Mouse (Mus musculus): Measurements from ENCODE around the gene Chd3.

- TF ChIP-seq CTCF (conservative IDR thresholded peaks at IDR 0.05 in 1 of 2, IDR thresholded peaks at IDR 0.05 in 1 of 2; ENCODE audit: low read depth in 2 of 2, low read length in 2 of 2) (no peak), CHD1 (IDR thresholded peaks at IDR 0.05; ENCODE audit: low read depth, low read length) (no peak), JUND (conservative IDR thresholded peaks at IDR 0.05; ENCODE audit: low read depth, low read length) (no peak), NELFE (IDR thresholded peaks at IDR 0.05; ENCODE audit: low read depth, low read length) (no peak), MAZ (IDR thresholded peaks at IDR 0.05; ENCODE audit: low read depth, low read length) (no peak), EP300 (IDR thresholded peaks at IDR 0.05; ENCODE audit: low read length) (no peak), USF1 (IDR thresholded peaks at IDR 0.05; ENCODE audit: low read depth, low read length) (no peak), CHD2 (IDR thresholded peaks at IDR 0.05; ENCODE audit: low read length) (no peak), RCOR1 (conservative IDR thresholded peaks at IDR 0.05; ENCODE audit: low read depth, low read length) (no peak), HCFC1 (IDR thresholded peaks at IDR 0.05; ENCODE audit: low read depth, low read length) (no peak), SIN3A (IDR thresholded peaks at IDR 0.05; ENCODE audit: low read length) (no peak), GABPA (IDR thresholded peaks at IDR 0.05; ENCODE audit: insufficient replicate concordance, low read depth, low read length) (no peak), MAX (IDR thresholded peaks at IDR 0.05; ENCODE audit: low read length) (no peak)
Measured at GRCm38 (mm10) chr11:69346441-69346840, 22.8 kb downstream of the Chd3 start.

Measured in CH12.LX (cell line).